Mouse (Mus musculus) liver, postnatal 0 days (tissue): ENCODE data around the gene Nthl1.

Source experiments
- CTCF ChIP-seq: sonication (generic); IDR thresholded peaks from 2 replicates; pipeline ENCODE4 v1.5.1; 2016; ENCODE audit warnings: antibody characterized with exemption, low read depth
- EP300 ChIP-seq: IDR thresholded peaks from 2 replicates; pipeline ENCODE4 v1.6.1; 2016; ENCODE audit warnings: antibody characterized with exemption, low read depth, mild to moderate bottlenecking

- TF ChIP-seq CTCF (no peak), EP300 (no peak)
These were observed 39.7 kb downstream of the Nthl1 start for GRCm38 (mm10) chr17:24672141-24672540.
